Mouse (Mus musculus) lung, adult 10 weeks (tissue): ENCODE data around the gene Col1a1. TPM values are rescaled to one million over a fixed set of nuclear protein-coding genes. Genes with fewer than 3 reads are reported as not detected.

Source experiments
- polyA plus RNA-seq: library from polyadenylated mRNA; stranded (reverse); fragments of 350-450 nt; fragmentation: Illumina TruSeq; extraction: RNeasy Lipid Tissue Mini Kit (QIAGEN cat#74804); gene quantifications from one replicate; pipeline ENCODE4 v1.2.3, GENCODE M21; 2014; ENCODE audit warnings: low read depth, low replicate concordance; ENCODE audit not compliant: insufficient read depth

Col1a1 gene
- polyA plus RNA-seq = 42.1 TPM

GRCm38 (mm10) chr11:94936045-94936444, at the start of gene Col1a1:
Gene Col1a1 (plus strand): TSS chr11:94936224.

GRCm38 (mm10) chr11:94967419-94967818, 31.4 kb downstream of the Col1a1 start, which contains the start of gene Hils1:
Gene Hils1 (plus strand): TSS chr11:94967593.

GRCm38 (mm10) chr11:94976199-94976598, 40.2 kb downstream of the Col1a1 start, which contains the start of gene Sgca:
Gene Sgca (minus strand): TSS chr11:94976327.

GRCm38 (mm10) chr11:94990749-94991577, 54.9 kb downstream of the Col1a1 start, which contains the start of gene Ppp1r9b:
Gene Ppp1r9b (plus strand): TSS chr11:94991035.

Other genes starting within 250 kb of the Col1a1 start
- gene Gm11541, start 231.7 kb upstream of the Col1a1 start, polyA plus RNA-seq = not detected
- not detected for gene Cdc34b, start 194.4 kb upstream of the Col1a1 start, polyA plus RNA-seq
- not detected for gene Tmem92, start 153.5 kb upstream of the Col1a1 start, polyA plus RNA-seq
- gene Hils1, start 31.4 kb downstream of the Col1a1 start, polyA plus RNA-seq = not detected
- 3.8 TPM for gene Sgca, start 40.1 kb downstream of the Col1a1 start, polyA plus RNA-seq
- gene Ppp1r9b, start 54.8 kb downstream of the Col1a1 start, polyA plus RNA-seq = 42.2 TPM
- gene Samd14, start 73.7 kb downstream of the Col1a1 start, polyA plus RNA-seq = 3.7 TPM
- 24.0 TPM for gene Pdk2, start 105.1 kb downstream of the Col1a1 start, polyA plus RNA-seq
- 43.5 TPM for gene Itga3, start 140.6 kb downstream of the Col1a1 start, polyA plus RNA-seq
- gene Dlx3, start 183.9 kb downstream of the Col1a1 start, polyA plus RNA-seq = not detected
- gene Dlx4, start 210.0 kb downstream of the Col1a1 start, polyA plus RNA-seq = 0.34 TPM